Mouse (Mus musculus) intestine, embryonic 14.5 days (tissue): Measurements from ENCODE around the gene Adamts15. TPM values are rescaled to one million over a fixed set of nuclear protein-coding genes. Genes with fewer than 3 reads are reported as not detected.
A peak's percentile ranks its signal among the peaks of the same experiment; 100 is the strongest.

Experiments
- ATAC-seq: fragments of 200-750 bp; cut with Nextera tagmentation; replicated peaks from 2 replicates; pipeline ENCODE4 v1.8.0; 2017; ENCODE audit warnings: low read depth, moderate number of reproducible peaks, moderate TSS enrichment, moderate library complexity; ENCODE audit not compliant: low FRiP score, low TSS enrichment
- DNase-seq: peaks from one replicate; pipeline ENCODE4 v3.0.0-alpha.2; 2018; ENCODE audit warnings: low spot score
- H3K27ac ChIP-seq: fragments of 300-500 bp; sonication (generic); 2 replicates; pipeline ENCODE4 v1.5.1; 2014; ENCODE audit warnings: low read depth, mild to moderate bottlenecking, control low read depth
- H3K27me3 ChIP-seq: fragments of 300-500 bp; sonication (generic); replicated peaks from 2 replicates; pipeline ENCODE4 v1.6.1; 2014; ENCODE audit warnings: low read length, control low read depth; ENCODE audit not compliant: control insufficient read depth, insufficient read depth
- H3K36me3 ChIP-seq: fragments of 300-500 bp; sonication (generic); 2 replicates; pipeline ENCODE4 v1.6.1; 2014; ENCODE audit warnings: low read length, control low read depth; ENCODE audit not compliant: control insufficient read depth, insufficient read depth
- H3K4me1 ChIP-seq: fragments of 300-500 bp; sonication (generic); replicated peaks from 2 replicates; pipeline ENCODE4 v1.6.1; 2014; ENCODE audit warnings: low read length, control low read depth, mixed read lengths; ENCODE audit not compliant: control insufficient read depth, insufficient read depth
- H3K4me2 ChIP-seq: fragments of 300-500 bp; sonication (generic); 2 replicates; pipeline ENCODE4 v1.6.1; 2014; ENCODE audit warnings: low read length
- H3K4me3 ChIP-seq: fragments of 300-500 bp; sonication (generic); 2 replicates; pipeline ENCODE4 v1.5.1; 2014; ENCODE audit warnings: low read depth, low read length, control low read depth, mixed read lengths
- H3K9ac ChIP-seq: fragments of 300-500 bp; sonication (generic); 2 replicates; pipeline ENCODE4 v1.6.1; 2014; ENCODE audit warnings: mild to moderate bottlenecking, low read length
- H3K9me3 ChIP-seq: fragments of 300-500 bp; sonication (generic); 2 replicates; pipeline ENCODE4 v1.6.1; 2016; ENCODE audit warnings: low read length, control low read depth; ENCODE audit not compliant: control insufficient read depth
- WGBS: fragments of 180-500 bp; shearing (Covaris S2); extraction: QIAGEN DNeasy Blood & Tissue Kit; methylation state at CpG from one replicate; pipeline ENCODE4 v1.1.7; 2014; 5-methylcytosine and 5-hydroxymethylcytosine counted together
- polyA plus RNA-seq: library from polyadenylated mRNA; unstranded; fragments of >200 nt; fragmentation: Nextera tagmentation; extraction: Ambion mirVana; gene quantifications from 2 replicates; pipeline ENCODE4 v1.2.1, GENCODE M21; 2014

Adamts15 gene
- polyA plus RNA-seq, 1 experiment from 2014 or later: 7.3 TPM

DNA sequence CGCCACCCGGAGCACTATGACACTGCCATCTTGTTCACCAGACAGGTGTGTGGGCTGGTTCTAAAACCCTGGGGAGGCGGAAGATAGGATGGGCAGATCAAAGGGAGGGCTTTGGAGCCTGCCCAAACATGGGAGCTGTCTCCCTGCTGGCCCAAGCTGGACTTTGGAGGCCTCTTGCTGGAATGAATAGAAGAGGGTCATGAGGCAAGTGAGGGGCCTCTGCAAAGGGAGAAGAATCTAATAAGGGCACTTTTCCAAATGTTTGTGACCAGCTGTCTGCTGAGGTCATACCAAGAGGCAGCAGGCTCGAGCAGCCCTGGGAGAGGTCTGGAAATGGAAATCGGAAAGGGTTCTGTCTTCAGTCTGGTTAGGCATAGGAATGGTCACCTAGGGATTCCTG lies 29.2 kb upstream of the Adamts15 start:
- ATAC-seq: no peak
- Histone ChIP-seq H3K27ac (no peak overlapping the region), H3K9me3 (no peaks in the 10 kb centered on the region), H3K27me3 (no peaks in the 10 kb centered on the region), H3K4me3 (no peak overlapping the region), H3K4me2 (no peak overlapping the region), H3K36me3 (peaks cover 4% of the 10 kb centered on the region), H3K4me1 (peaks cover 8% of the 10 kb centered on the region; the same call in 1 of the 2 replicates), H3K9ac (no peak overlapping the region)
- 82% methylated on average over 5 of the region's 5 CpGs for WGBS
- no peak for DNase-seq

DNA sequence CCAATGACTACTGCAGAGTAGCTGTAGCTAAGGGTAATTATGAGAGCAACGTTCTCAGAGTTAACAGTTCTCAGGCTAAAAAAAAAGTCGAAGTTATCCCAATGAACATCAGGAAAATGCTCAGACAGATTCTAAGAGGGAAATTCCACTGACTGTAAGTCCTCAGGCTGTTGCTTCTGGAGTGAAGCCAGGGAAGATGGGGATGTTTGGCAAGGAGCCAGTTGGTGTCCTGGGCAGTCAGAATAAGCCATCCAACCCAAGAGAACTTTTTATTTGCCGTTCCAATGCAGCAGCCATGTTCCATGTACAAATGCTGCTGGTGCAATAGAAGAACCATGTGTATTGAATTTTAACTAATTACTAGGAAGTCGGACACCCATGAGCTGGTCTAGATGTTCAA lies 28.3 kb upstream of the Adamts15 start:
- DNase-seq (peak; percentile 65), ATAC-seq (no peak)
- no peak overlapping the region for H3K9ac ChIP-seq
- WGBS: 38% methylated on average over 4 of the region's 4 CpGs
- H3K4me1 ChIP-seq: peaks cover 8% of the 10 kb centered on the region; the same call in 1 of the 2 replicates
- H3K4me2 ChIP-seq: no peak overlapping the region
- H3K4me3 ChIP-seq: no peak overlapping the region
- H3K36me3 ChIP-seq: peaks cover 4% of the 10 kb centered on the region
- no peak overlapping the region for H3K27ac ChIP-seq
- peaks cover 3% of the 10 kb centered on the region; the same call in 1 of the 2 replicates for H3K27me3 ChIP-seq
- no peaks in the 10 kb centered on the region for H3K9me3 ChIP-seq

GRCm38 (mm10) chr9:30949971-30950370 lies 27.7 kb upstream of the Adamts15 start:
- H3K4me2 ChIP-seq: no peak overlapping the region
- peaks cover 8% of the 10 kb centered on the region; the same call in 1 of the 2 replicates for H3K27me3 ChIP-seq
- no peak for ATAC-seq
- peaks cover 8% of the 10 kb centered on the region; the same call in 1 of the 2 replicates for H3K4me1 ChIP-seq
- no peak overlapping the region for H3K9ac ChIP-seq
- no peak overlapping the region for H3K4me3 ChIP-seq
- 86% methylated on average over 4 of the region's 4 CpGs for WGBS
- no peaks in the 10 kb centered on the region for H3K9me3 ChIP-seq
- DNase-seq: no peak
- peaks cover 4% of the 10 kb centered on the region for H3K36me3 ChIP-seq
- peak overlapping the region; percentile 59 for H3K27ac ChIP-seq

- peaks cover 13% of the 10 kb centered on the region for H3K27me3 ChIP-seq
- no peaks in the 10 kb centered on the region for H3K9me3 ChIP-seq
- peaks cover 8% of the 10 kb centered on the region; the same call in 1 of the 2 replicates for H3K4me1 ChIP-seq
- H3K4me2 ChIP-seq: no peak overlapping the region
- H3K4me3 ChIP-seq: no peak overlapping the region
- H3K9ac ChIP-seq: no peak overlapping the region
- ATAC-seq (no peak), DNase-seq (no peak)
- WGBS: 60% methylated on average over 3 of the region's 3 CpGs
- peaks cover 2% of the 10 kb centered on the region; the same call in 1 of the 2 replicates for H3K36me3 ChIP-seq
- H3K27ac ChIP-seq: no peak overlapping the region
Observed at GRCm38 (mm10) chr9:30949422-30949821, 27.2 kb upstream of the Adamts15 start.

DNA sequence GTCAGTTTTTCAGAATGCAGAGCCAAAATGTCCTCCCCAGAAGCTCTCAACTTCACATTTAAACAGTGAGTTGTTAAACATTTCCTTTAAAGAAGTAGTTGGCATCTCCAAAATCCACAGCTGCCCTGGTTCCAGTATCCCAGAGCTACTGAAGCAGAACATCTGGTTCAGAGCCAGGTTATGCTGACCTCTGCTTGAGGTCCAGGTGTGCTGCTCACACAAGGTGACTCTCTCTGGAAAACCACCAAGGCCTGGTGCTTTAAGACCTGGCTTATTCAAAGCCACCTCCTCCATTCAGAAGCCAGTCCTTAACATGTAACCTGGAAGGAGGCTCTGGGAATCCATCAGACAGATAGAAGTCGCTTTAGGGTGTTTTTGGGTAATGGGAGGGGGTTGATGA lies 23.0 kb upstream of the Adamts15 start:
- Histone ChIP-seq H3K4me2 (peak overlapping the region; percentile 88), H3K36me3 (no peaks in the 10 kb centered on the region), H3K4me3 (peak overlapping the region; percentile 59; the same call in 1 of the 2 replicates), H3K9me3 (no peaks in the 10 kb centered on the region), H3K27ac (no peak overlapping the region), H3K4me1 (no peaks in the 10 kb centered on the region; the same call in 1 of the 2 replicates), H3K9ac (no peak overlapping the region), H3K27me3 (peaks cover 45% of the 10 kb centered on the region)
- WGBS: 61% methylated on average over 1 of the region's 1 CpGs
- DNase-seq (no peak), ATAC-seq (no peak)

- WGBS: 30% methylated on average over 1 of the region's 1 CpGs
- Histone ChIP-seq H3K27ac (no peak overlapping the region), H3K9ac (no peak overlapping the region), H3K4me3 (peak overlapping the region; percentile 59), H3K4me1 (no peaks in the 10 kb centered on the region; the same call in 1 of the 2 replicates), H3K36me3 (no peaks in the 10 kb centered on the region), H3K9me3 (no peaks in the 10 kb centered on the region), H3K4me2 (peak overlapping the region; percentile 88), H3K27me3 (peaks cover 45% of the 10 kb centered on the region)
- DNase-seq: no peak
- ATAC-seq: no peak
Observed at GRCm38 (mm10) chr9:30944234-30944633, 22.0 kb upstream of the Adamts15 start.

DNA sequence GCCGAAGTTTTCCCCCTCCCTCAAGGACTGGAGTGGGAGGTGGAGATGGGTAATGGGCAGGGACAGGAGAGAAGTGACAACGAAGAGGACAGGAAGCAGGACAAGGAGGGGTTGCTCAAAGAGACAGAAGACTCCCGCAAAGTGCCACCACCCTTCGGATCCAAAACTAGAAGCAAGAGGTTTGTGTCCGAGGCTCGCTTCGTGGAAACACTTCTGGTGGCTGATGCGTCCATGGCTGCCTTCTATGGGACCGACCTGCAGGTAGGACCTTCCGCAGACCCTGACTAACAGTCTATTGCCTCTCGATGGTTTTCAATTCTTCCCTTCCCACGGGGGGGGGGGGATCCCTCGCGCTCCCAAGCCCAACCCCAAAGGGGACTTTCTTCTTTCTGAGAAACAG lies 21.1 kb upstream of the Adamts15 start:
- Histone ChIP-seq H3K27ac (no peak overlapping the region), H3K27me3 (peaks cover 48% of the 10 kb centered on the region), H3K4me1 (no peaks in the 10 kb centered on the region; the same call in 1 of the 2 replicates), H3K9ac (peak overlapping the region; percentile 54), H3K4me3 (peak overlapping the region; percentile 59), H3K36me3 (no peaks in the 10 kb centered on the region), H3K4me2 (peak overlapping the region; percentile 88), H3K9me3 (no peaks in the 10 kb centered on the region)
- 0 out of 2 replicates have a peak, but pooled peaks have one; percentile 10 for ATAC-seq
- WGBS: 0% methylated on average over 14 of the region's 14 CpGs
- peak; percentile 75 for DNase-seq

DNA sequence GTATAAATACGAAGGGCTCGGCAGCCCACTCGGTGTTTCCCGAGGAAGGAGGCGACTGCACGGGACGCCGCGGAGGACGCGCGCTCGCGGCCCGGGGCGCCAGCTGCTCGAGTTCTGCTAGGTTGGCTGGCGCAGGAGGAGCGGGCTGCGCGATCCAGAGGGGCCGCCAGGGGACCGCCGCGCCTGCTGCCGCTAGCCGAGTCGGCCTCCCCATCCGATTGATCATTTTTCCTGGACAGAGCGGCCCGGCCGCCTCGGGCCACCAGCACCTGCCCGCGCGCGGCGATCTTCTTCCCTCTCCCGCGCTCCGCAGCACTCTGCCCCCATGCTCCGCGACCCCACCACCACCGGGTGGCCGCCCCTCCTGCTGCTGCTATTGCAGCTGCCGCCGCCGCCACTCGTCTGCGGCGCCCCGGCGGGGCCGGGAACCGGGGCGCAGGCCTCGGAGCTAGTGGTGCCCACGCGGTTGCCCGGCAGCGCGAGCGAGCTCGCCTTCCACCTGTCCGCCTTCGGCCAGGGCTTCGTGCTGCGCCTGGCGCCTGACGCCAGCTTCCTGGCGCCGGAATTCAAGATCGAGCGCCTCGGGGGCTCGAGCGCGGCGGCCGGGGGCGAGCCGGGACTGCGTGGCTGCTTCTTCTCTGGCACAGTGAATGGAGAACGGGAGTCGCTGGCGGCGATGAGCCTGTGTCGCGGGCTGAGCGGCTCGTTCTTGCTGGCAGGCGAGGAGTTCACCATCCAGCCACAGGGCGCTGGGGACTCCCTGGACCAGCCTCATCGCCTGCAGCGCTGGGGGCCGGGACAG lies 20.5 kb upstream of the Adamts15 start, which contains the start of gene Adamts8:
Gene Adamts8 (plus strand): TSS at position 51 of the 802 bp plus-strand sequence.
- DNase-seq (peak; percentile 78), ATAC-seq (peak; percentile 72)
- no peaks in the 10 kb centered on the region for H3K36me3 ChIP-seq
- under 1% methylated on average over 82 of the region's 96 CpGs for WGBS
- peak within 1 kb of the TSS; percentile 54 for H3K9ac ChIP-seq
- H3K4me2 ChIP-seq: peak within 1 kb of the TSS; percentile 88
- H3K9me3 ChIP-seq: no peaks in the 10 kb centered on the region
- H3K4me3 ChIP-seq: peak within 1 kb of the TSS; percentile 59
- H3K27me3 ChIP-seq: peaks cover 48% of the 10 kb centered on the region
- peak within 1 kb of the TSS; percentile 18; the same call in 1 of the 2 replicates for H3K27ac ChIP-seq
- no peaks in the 10 kb centered on the region; the same call in 1 of the 2 replicates for H3K4me1 ChIP-seq
